Mouse (Mus musculus) fibroblast of lung, adult 2 months (primary cell): ENCODE results near the gene Spag4.

Source experiments
- DNase-seq: peaks from one replicate; pipeline ENCODE4 v3.0.0-alpha.2; 2011; ENCODE audit warnings: low read depth

Gene Spag4

GRCm38 (mm10) chr2:156065099-156066041 lies at the start of gene Spag4:
Gene Spag4 (plus strand): TSS chr2:156065175.
- peak; percentile 15 for DNase-seq

- no peak for DNase-seq
Measured at GRCm38 (mm10) chr2:156018106-156018505, 46.9 kb upstream of the Spag4 start.

DNA sequence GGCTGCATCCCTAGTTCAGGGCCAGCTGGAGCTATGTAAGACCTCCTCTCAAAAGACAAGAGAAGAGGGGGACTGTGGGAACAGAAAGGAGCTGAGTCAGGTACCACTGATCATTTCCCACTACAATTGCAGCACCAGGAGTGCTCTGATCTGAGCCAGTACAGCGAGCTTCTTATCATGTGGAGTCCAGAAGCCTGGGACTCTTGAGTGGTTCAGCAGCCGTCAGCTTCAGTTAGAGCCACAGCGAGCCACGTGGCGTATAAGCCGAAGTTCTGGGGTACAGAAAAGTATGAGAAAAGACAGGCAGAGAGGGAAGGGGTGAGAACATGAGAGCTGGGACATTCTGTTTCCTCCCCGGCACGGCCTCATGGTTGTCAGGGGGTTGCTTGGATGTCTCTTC lies 43.8 kb upstream of the Spag4 start:
- no peak for DNase-seq

DNA sequence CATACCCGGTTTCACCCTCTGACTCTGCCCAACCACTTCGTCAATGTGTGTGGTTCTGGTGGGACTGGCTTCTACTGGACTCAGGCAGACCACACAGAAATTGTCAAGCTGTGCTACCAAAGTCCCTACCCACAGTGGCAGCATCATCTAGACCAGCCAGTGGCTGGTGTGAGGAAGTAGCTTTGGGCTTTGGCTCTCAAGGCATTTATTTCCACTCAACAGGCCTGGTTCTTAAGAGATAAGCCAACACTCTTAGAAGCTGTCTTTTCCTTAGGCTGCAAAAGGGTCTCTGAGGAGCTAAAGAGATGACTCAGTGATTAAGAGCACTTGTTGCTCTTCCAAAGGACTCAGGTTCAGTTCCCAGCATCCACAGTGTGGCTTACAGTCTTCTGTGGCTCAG lies 43.2 kb upstream of the Spag4 start:
- no peak for DNase-seq

DNA sequence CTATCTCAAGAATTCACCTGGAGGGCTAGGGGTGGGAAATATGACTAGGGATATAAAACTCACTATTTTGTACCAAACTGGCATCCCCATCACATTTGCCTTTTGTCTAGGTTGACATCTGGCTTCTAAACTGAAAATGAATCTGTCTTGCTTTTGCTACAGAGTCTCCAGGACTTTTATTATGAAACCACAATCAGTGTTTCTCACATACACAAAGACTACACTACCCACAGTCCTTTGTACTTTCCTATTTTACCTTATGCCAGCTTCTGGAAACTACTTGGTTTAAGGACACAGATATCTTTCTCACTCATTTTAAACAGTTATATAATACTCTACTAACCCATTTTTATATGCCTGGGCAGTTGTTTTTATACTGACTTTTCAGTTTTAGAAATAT lies 39.5 kb upstream of the Spag4 start:
- DNase-seq = no peak

DNA sequence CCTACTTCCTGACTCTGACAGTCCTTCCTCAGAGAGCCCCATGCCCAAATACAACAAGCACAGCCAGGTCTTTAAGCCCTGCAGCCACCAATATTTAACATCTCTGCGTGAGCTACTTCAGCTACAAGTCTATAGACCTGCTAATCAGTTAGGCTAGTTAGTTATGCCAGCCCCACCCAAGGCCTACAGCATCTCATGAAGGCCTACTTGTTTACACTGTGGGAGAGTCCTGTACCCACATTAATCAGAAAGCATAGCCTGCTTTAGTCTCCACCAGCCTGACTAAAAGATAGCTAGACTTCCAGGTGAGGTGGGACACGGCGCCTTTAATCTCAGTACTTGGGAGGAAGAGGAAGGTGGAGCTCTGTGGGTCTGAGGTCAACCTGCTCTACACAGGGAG lies 25.6 kb upstream of the Spag4 start:
- DNase-seq = no peak

DNA sequence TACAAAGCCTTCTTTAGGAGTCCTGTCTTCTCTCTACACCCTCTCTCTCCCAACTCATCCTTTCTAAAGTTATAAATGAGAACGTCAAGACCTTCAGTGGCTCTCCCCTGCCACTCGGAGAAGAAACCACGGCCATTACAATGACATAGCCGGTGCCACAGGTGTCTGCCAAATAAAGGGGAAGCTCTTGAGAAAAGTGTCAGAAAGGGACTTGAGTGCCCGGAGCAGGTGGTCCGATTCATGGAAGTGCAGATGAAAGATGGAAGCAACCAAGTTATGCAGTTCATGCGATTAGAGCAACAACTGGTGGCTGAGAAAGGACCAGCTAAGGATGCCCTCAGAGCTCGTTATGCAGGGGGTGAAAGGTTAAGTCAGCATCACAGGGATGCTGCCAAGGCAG lies 22.1 kb upstream of the Spag4 start:
- no peak for DNase-seq

GRCm38 (mm10) chr2:156047929-156048328 lies 17.0 kb upstream of the Spag4 start:
- DNase-seq = no peak

DNA sequence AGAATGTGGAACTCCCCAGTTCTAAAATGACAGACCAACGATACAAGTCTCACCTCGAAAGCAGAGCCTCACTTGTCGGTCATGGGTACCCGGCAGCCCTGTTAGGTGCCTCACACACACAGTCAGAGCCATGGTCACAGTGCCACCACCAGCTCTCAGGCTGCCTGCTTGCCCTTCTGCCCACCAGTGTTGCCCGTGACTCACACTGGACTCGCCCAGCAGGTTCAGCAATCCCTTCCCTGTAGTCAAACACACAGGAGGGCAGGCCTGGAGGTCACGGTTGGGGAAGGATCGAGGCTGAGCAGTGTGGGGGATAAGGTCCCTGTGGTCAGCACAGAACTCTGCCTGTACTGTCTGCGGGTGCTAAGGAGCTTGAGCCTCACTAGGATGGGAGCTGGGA lies 12.2 kb upstream of the Spag4 start, which contains the start of gene Fer1l4:
TSS of gene Fer1l4 (minus strand) at position 132 of the 400 bp plus-strand sequence.
- no peak for DNase-seq

DNA sequence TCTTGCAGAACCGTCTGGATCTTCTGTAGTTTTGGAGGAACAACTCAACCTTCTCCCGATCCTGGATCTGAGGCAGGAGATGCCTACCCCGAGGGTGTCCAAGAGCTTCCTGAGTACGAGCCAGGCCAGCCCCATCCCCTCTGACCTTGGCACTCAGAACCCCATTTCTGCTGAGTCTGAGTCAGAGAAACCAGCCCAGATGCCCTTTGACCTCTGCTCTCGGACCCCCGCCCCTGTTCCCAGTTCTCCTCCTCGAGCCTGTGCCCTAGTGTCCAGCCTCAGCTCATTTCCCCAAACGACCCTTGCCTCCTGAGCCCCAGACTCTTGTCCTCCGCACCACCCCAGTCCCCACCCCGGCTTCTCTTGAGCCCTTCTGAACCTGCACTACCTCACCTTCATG lies 1.2 kb downstream of the Spag4 start:
- DNase-seq = no peak

DNA sequence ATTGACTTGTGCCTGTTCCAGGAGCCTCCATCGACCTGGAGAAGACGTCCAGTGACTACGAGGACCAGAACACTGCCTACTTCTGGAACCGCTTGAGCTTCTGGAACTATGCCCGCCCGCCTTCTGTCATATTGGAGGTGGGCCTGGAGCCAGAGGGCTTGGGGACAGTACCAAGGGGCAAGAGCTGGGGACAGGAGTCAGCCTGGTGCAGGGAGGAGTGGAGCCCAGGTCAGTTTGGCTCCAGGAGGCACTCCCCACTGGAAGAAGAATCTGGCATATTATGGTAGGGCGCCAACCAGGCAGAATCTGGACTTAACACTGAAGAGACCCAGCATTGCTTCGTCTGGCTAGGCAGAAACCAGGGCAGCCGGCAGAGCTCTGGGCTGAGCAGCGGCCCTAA lies 2.9 kb downstream of the Spag4 start:
- DNase-seq = no peak

GRCm38 (mm10) chr2:156071236-156071635 lies 6.3 kb downstream of the Spag4 start:
- no peak for DNase-seq

DNA sequence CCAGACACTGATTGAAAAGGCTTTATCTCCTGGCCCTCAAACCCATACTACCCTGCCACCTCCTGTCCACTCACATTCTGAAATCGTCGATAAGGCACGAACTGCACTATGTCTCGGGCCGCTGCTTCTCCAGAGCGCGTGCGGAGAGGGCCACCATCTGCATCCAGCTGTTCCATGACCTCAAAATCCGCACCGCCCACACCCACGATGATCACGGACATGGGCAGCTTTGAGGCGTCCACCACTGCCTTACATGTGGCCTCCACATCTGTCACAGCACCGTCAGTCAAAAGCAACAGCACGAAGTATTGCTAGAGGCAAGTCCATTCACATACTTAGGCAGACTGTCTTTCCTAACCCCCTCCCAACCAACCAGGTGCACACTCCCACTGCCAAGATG lies 8.8 kb downstream of the Spag4 start:
- no peak for DNase-seq

DNA sequence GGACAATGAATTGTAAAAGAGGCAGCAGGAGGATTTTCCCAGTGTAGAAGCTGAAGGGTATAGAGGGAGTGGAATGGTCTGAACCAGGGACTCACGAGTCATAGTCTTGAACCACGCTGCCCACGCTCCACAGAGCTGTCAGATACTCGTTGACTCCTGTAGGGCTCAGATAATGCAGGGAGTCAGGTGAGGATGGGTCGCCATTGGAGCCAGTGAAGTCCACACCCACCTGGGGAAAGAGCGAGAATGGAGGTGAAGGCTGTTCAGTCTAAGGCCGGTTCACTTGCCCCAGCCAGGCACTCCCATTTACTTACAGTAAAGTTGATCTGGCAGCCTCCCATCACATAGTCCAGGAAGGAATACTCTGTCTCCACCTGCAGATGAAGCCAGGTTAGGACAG lies 12.5 kb downstream of the Spag4 start:
- no peak for DNase-seq

GRCm38 (mm10) chr2:156078421-156079182 lies 13.6 kb downstream of the Spag4 start:
- no peak for DNase-seq

DNA sequence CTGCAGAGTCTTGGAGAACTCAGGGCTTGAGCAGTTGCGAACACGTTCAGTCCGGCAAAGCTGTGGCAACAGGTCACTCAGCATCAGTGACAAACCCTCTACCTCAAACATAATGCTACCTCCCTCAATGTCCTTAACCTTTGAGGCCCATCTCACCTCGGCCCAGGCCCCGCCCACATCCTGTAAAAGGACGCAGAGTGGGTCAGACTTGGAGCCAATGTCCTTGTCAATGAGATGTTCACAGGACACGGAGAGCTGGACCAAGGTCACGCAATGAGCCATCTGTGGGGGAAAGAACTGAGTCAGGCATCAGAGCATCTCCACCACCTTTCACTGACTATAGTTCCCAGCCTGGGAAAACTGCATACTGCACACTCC lies 14.2 kb downstream of the Spag4 start:
- DNase-seq = no peak

DNA sequence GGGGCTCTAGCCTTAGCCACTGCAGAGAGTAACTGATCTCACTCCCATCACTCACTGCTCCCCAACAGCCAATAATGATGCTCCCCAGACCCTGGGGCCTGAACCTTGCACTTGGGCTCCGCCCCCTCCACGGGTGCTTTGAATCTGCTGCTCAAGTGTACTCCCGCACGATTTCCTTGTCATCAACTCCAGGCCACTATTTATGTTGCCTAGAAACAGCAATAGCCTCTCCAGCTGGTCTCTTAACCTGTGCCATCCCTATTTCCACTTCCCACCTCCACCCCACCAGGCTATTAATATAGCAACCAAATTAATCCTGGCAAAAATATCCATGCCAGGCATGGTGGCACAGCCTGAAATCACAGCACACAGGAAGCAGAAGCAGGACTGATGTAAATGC lies 14.7 kb downstream of the Spag4 start:
- no peak for DNase-seq

GRCm38 (mm10) chr2:156080391-156080790 lies 15.4 kb downstream of the Spag4 start:
- no peak for DNase-seq

DNA sequence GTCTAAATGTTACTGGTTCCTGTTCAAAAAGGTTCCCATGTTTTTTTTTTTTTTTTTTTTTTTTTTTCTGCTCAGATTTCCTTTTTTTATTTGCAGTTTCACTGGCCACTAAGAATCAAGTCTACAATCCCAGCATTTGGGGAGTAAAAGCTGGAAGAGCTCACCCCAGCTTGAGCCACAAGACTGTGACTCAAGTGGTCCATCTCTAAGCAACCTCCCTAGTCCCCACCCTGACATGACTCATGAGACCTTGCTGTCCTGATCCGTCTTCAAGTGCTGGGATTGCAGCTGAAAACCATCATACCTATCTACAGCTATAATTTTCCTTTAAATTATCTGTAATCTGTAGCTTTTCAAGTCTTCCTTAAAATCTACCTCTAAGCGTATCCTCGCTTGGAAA lies 19.6 kb downstream of the Spag4 start:
- DNase-seq = no peak

GRCm38 (mm10) chr2:156087391-156088110 lies 22.6 kb downstream of the Spag4 start:
- DNase-seq = no peak

DNA sequence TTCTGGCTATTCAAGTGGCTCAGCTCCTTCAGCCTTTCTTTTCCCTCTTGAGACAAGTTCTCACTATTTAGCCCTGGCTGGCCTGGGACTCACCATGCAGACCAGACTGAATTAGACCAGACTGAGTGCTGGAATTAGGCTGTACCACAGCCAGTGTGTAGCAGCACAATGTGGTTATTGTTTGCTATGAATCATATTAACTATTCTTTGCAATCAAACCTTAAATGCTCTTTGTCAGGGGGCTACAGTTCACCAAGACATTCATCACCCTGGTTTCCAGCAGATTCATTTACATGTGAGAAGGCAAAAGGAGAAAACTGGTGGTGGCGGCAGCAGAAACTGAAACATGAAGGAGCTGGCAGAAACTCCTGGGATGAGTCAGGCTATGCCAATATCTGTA lies 24.8 kb downstream of the Spag4 start:
- DNase-seq = peak; percentile 81

DNA sequence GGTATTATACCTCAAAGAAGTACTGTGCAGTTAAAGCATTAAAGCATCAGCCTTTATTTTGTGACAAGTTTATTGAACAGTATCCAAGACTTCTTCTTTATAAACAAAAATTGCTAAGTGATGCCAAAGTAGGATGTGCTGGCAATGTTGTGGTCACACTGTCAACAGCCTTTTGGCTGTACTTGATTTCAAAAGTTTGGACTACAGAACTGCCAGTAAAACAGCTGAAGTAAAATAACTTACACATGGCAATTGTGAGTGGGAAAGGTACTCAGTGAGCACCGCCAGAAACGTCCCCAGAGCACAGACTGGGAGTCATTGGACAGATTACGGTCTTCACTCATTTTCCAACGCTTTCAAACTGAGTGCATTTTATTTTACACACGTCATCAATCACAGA lies 27.0 kb downstream of the Spag4 start:
- peak; percentile 56 for DNase-seq
